Mouse (Mus musculus) lung, postnatal 25 days (tissue): ENCODE measurements around the gene Atp9a.

Experiments used
- DNase-seq: peaks from one replicate; pipeline ENCODE4 v3.0.0; 2022; ENCODE audit warnings: low spot score

Atp9a gene

DNA sequence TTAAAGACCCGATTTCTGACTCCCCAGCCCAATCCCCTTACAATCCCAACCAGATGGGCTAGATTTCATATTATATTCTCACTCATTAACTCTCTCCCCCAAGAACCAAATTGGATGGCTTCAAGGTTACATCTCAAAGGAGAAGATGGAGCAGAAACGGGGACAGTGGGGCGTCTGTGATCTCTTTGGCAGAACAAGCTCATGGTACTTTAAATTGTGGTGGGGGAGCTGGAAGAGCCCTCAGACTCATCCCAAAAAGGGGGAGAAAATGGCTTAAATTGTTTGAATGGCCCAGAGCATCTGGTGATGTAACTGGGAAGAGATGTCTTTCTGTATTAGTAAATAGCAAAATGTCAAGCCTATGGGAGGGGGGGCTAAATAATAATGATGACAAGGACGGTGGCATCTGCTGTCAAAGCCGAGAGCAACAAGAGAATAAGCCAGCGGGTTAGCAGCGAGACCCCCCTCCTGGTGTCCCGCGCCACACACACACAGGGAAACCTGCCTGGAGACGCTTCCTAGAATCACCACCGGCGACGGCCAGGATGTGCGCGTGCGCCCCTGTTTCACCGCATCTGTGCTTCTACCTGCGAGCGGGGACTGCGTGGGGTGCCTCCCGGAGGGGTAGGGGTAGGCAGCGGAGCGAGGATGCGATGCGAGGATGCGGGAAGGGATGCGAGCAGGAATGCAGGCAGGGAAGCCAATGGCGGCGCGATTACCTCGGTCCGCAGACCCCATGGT is 141.3 kb downstream of the Atp9a start:
- no peak for DNase-seq

- no peak for DNase-seq
Observed at GRCm38 (mm10) chr2:168595693-168596092, 146.5 kb downstream of the Atp9a start.

DNA sequence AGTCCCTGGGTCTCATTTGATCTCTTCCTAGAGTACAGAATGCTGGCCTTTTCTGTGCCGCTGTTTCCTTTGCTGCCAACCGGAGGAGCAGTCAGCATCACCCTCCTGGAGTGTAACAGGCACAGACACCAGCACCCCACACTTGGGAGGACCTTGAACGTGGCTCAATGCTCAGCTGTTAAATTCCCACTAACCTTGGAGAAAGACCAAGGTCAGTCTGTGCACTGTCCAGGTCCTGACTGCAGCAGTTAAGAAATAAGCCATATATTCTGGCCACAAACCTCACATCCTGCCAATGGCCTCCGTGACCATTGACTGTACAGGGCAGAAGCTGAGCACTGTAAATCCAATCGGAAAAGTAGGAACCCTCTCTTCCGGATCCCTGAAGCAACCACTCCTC is 148.5 kb downstream of the Atp9a start:
- DNase-seq = no peak

DNA sequence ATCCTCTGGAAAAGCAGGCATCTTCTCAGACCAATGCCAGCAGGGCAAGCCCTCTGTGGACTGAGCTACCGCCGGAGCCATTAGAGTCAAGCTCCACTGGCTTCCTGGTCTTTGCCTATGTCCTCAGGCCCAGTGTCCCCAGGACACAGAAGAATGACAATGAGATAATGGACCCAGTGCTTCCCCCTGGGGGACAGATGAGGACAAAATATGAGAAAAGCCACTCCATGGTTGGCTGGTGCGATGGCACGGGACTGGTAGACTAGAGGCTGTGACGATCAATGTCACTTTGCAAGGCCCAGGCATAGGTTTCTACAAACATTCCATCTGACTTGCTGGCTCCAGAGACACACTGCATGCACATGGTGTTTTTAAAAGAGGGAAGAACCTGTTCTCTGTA is 149.2 kb downstream of the Atp9a start:
- DNase-seq = no peak

GRCm38 (mm10) chr2:168591076-168591475 is 151.1 kb downstream of the Atp9a start:
- DNase-seq = no peak

DNA sequence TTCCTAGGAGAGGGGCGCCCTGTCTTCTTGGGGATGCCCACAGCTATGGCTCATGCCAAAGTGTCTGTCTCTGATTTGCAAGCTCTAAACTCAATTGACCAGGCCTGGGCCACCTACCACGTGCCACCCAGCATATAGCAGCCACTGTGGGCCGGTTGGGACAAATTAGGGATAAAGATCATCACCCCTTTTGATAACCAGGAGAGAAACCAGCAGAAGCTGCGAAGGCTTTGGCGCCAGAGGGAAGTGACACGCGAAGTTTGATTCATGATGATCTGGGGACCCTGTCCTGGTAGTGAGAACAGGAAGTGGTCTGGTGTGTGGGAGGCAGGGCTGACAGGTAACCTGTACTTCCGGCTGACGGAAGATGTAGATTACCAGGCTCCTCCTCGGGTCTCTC is 151.7 kb downstream of the Atp9a start:
- DNase-seq = peak; percentile 23

- DNase-seq = peak; percentile 56
Observed at GRCm38 (mm10) chr2:168590168-168590551, 152.0 kb downstream of the Atp9a start.

DNA sequence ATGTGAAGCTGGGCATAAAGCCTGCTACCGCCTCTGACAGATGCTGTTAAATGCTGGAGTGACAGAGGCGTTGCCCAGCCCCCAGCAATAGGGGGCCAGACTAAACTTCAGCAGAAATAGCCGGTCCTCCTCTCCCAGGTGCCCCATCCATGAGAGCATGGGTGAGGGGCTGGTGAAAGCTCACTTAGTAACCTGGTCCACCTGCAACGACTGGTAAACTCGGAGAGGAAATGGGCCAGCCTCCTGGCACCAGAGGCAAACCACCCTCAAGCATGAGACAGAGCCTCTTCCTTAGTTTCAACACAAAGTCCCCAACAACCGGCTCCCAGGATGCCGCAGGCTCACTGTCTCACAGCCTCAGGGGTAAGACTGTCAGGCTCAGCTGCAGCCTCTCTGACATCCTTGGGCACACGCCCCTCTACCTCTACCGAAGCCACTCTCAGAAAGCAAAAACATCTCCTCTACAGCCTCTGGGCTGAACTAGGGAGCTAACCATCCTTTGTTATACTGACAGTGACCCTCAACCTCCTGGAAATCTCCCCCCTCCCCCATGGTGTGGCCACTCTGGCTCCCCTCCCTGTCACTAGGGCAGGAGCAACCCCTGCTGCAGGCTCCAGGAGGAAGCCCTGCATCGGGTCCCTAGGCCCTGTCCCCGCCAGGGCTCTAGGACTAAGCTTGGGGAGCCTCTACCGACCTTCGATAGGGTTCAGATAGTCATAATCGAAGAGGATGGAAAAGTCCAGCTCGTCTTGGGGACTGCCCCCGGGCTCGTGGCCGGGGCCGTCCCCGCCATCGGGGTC is 152.6 kb downstream of the Atp9a start:
- DNase-seq = no peak

GRCm38 (mm10) chr2:168588591-168589367 is 153.4 kb downstream of the Atp9a start:
- no peak for DNase-seq

DNA sequence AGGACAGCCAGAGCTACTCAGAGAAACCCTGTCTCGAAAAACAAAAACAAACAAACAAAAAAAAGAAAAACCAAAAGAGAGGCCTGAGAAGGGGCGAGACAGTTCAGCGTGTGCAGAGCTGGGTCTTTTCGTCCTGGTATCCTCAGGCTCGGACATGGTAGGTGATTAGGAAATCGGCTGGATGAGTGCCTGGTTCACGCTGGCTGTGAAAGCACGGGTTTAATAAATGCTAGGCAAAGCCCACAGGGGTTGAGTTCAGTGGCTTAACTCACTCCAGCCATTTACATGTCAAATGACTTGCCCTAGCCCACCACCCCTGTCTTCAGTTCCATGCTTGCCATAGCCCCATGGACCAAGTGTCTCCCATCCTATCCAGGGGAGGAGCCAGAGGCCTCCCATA is 155.1 kb downstream of the Atp9a start:
- DNase-seq = no peak

DNA sequence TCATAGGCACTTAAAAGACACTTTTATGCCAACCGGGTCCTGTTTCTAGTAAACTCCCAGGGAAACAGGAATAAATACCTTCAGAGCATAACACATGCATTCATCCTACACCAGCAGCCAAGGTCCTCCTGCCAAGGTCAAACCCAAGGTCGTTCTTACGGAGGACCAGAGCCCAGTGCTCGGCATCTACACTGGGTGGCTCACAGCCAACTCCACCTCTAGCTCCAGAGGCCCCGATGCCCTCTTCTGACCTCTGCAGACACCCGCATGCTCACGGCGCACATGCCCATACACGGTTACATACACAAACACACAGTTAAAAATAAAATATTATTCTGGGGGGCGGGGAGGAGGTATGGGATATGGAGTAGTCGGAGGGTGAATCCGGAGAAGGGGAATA is 155.7 kb downstream of the Atp9a start:
- DNase-seq = no peak

- no peak for DNase-seq
Observed at GRCm38 (mm10) chr2:168584857-168585256, 157.4 kb downstream of the Atp9a start.
